Mouse (Mus musculus) MEL (cell line): ENCODE data around the gene Pdlim5. TPM values are rescaled to one million over a fixed set of nuclear protein-coding genes. Genes with fewer than 3 reads are reported as not detected.

Source experiments
- DNase-seq: peaks from one replicate; pipeline ENCODE4 v3.0.0; 2011; ENCODE audit warnings: low read depth, low spot score
- H3K27ac ChIP-seq: 2 replicates; pipeline ENCODE4 v1.5.1; 2012; ENCODE audit warnings: low read depth, mild to moderate bottlenecking, control low read depth, low read length, moderate library complexity; ENCODE audit not compliant: control insufficient read depth
- H3K27me3 ChIP-seq, 2 experiments: fragments of 150-350 bp in 1 of 2; sonication (generic) in 1 of 2; 2 replicates each; pipeline ENCODE4 v1.6.1; 2012; ENCODE audit warnings: low read length in 2 of 2, mild to moderate bottlenecking in 2 of 2, improper control_type of control experiment in 1 of 2, moderate library complexity in 1 of 2; ENCODE audit not compliant: insufficient read depth in 2 of 2, control insufficient read depth in 1 of 2
- H3K36me3 ChIP-seq, 2 experiments: 2 replicates each; pipeline ENCODE4 v1.6.1; 2012 to 2014; ENCODE audit warnings: low read length in 2 of 2, improper control_type of control experiment in 1 of 2, inconsistent platforms in 1 of 2, mild to moderate bottlenecking in 1 of 2; ENCODE audit not compliant: insufficient read depth in 2 of 2, control insufficient read depth in 1 of 2
- H3K4me1 ChIP-seq, 2 experiments: fragments of 150-350 bp in 1 of 2; sonication (generic) in 1 of 2; 2 replicates each; pipeline ENCODE4 v1.6.1; 2012; ENCODE audit warnings: low read length in 2 of 2, improper control_type of control experiment in 1 of 2, mild to moderate bottlenecking in 1 of 2; ENCODE audit not compliant: insufficient read depth in 2 of 2, control insufficient read depth in 1 of 2
- H3K4me3 ChIP-seq, 2 experiments: fragments of 150-350 bp in 1 of 2; sonication (generic) in 1 of 2; 2 replicates each; pipeline ENCODE4 v1.5.1; 2012; ENCODE audit warnings: low read depth in 2 of 2, low read length in 2 of 2, mild to moderate bottlenecking in 2 of 2, moderate library complexity in 2 of 2, control low read depth in 1 of 2, improper control_type of control experiment in 1 of 2; ENCODE audit not compliant: control insufficient read depth in 1 of 2, insufficient read depth in 1 of 2
- H3K79me2 ChIP-seq: 2 replicates; pipeline ENCODE4 v1.6.1; 2012; ENCODE audit warnings: mild to moderate bottlenecking, low read length, moderate library complexity; ENCODE audit not compliant: control insufficient read depth, poor library complexity, insufficient read depth
- H3K9ac ChIP-seq: 2 replicates; pipeline ENCODE4 v1.6.1; 2012; ENCODE audit warnings: low read depth, mild to moderate bottlenecking, control low read depth, low read length, moderate library complexity; ENCODE audit not compliant: control insufficient read depth, poor library complexity, severe bottlenecking
- H3K9me3 ChIP-seq: fragments of 150-350 bp; sonication (generic); replicated peaks from 2 replicates; pipeline ENCODE4 v1.6.1; 2012; ENCODE audit warnings: mild to moderate bottlenecking, low read length, improper control_type of control experiment, moderate library complexity; ENCODE audit not compliant: insufficient read depth
- CHD1 ChIP-seq: IDR thresholded peaks from 2 replicates; pipeline ENCODE4 v1.6.1; 2012; ENCODE audit warnings: low read depth, mild to moderate bottlenecking, inconsistent platforms, low read length, improper control_type of control experiment
- CHD2 ChIP-seq: IDR thresholded peaks from 2 replicates; pipeline ENCODE4 v1.6.1; 2011; ENCODE audit warnings: low read length, improper control_type of control experiment
- CTCF ChIP-seq, 3 experiments: IDR thresholded peaks in 2 of 3; conservative IDR thresholded peaks in 1 of 3; 2 replicates each; pipeline ENCODE4 v1.5.1; 2011 to 2012; ENCODE audit warnings: low read length in 3 of 3, low read depth in 2 of 3, mild to moderate bottlenecking in 2 of 3, improper control_type of control experiment in 1 of 3, inconsistent platforms in 1 of 3, mixed read lengths in 1 of 3, moderate library complexity in 1 of 3; ENCODE audit not compliant: control insufficient read depth in 1 of 3, insufficient read depth in 1 of 3, poor library complexity in 1 of 3, severe bottlenecking in 1 of 3
- E2F4 ChIP-seq: IDR thresholded peaks from 2 replicates; pipeline ENCODE4 v1.6.1; 2011; ENCODE audit warnings: low read depth, low read length, improper control_type of control experiment, borderline replicate concordance
- EP300 ChIP-seq, 2 experiments: IDR thresholded peaks; 2 replicates each; pipeline ENCODE4 v1.6.1; 2011; ENCODE audit warnings: improper control_type of control experiment in 2 of 2, low read length in 2 of 2, low read depth in 1 of 2, mild to moderate bottlenecking in 1 of 2
- ETS1 ChIP-seq: IDR thresholded peaks from 2 replicates; pipeline ENCODE4 v1.6.1; 2012; ENCODE audit warnings: low read depth, mild to moderate bottlenecking, inconsistent platforms, low read length, improper control_type of control experiment, moderate library complexity
- GATA1 ChIP-seq: IDR thresholded peaks from 2 replicates; pipeline ENCODE4 v1.6.1; 2011; ENCODE audit warnings: low read depth, low read length, improper control_type of control experiment
- MAZ ChIP-seq: IDR thresholded peaks from 2 replicates; pipeline ENCODE4 v1.6.1; 2012; ENCODE audit warnings: low read depth, mild to moderate bottlenecking, inconsistent platforms, low read length, improper control_type of control experiment
- MXI1 ChIP-seq: IDR thresholded peaks from 2 replicates; pipeline ENCODE4 v1.6.1; 2011; ENCODE audit warnings: mild to moderate bottlenecking, low read depth, low read length, improper control_type of control experiment
- MYB ChIP-seq: IDR thresholded peaks from 2 replicates; pipeline ENCODE4 v1.6.1; 2011; ENCODE audit warnings: mild to moderate bottlenecking, low read depth, low read length, improper control_type of control experiment
- MYC ChIP-seq: IDR thresholded peaks from 2 replicates; pipeline ENCODE4 v1.6.1; 2011; ENCODE audit warnings: low read depth, mild to moderate bottlenecking, low read length, improper control_type of control experiment, moderate library complexity
- NELFE ChIP-seq: IDR thresholded peaks from 2 replicates; pipeline ENCODE4 v1.6.1; 2011; ENCODE audit warnings: low read depth, low read length, improper control_type of control experiment
- POLR2AphosphoS5 ChIP-seq: IDR thresholded peaks from 2 replicates; pipeline ENCODE4 v1.6.1; 2012; ENCODE audit warnings: low read depth, borderline replicate concordance, mild to moderate bottlenecking, inconsistent platforms, low read length, moderate library complexity, mixed read lengths
- RAD21 ChIP-seq: IDR thresholded peaks from 2 replicates; pipeline ENCODE4 v1.6.1; 2011; ENCODE audit warnings: mild to moderate bottlenecking, low read depth, low read length, improper control_type of control experiment
- TAL1 ChIP-seq: IDR thresholded peaks from 2 replicates; pipeline ENCODE4 v1.6.1; 2012; ENCODE audit warnings: mild to moderate bottlenecking, inconsistent platforms, low read length, moderate library complexity, mixed read lengths
- USF2 ChIP-seq, 2 experiments: IDR thresholded peaks; 2 replicates each; pipeline ENCODE4 v1.6.1; 2011 to 2012; ENCODE audit warnings: improper control_type of control experiment in 2 of 2, low read length in 2 of 2, borderline replicate concordance in 1 of 2, inconsistent platforms in 1 of 2, low read depth in 1 of 2, mild to moderate bottlenecking in 1 of 2; ENCODE audit not compliant: insufficient read depth in 1 of 2
- ZMIZ1 ChIP-seq: IDR thresholded peaks from 2 replicates; pipeline ENCODE4 v1.6.1; 2012; ENCODE audit warnings: low read depth, mild to moderate bottlenecking, inconsistent platforms, low read length, improper control_type of control experiment, moderate library complexity
- polyA plus RNA-seq, 2 experiments: library from polyadenylated mRNA; stranded (reverse) in 1 of 2; unstranded in 1 of 2; fragments of >175 nt in 1 of 2; fragments of >200 nt in 1 of 2; gene quantifications; 2 replicates each; pipeline versions ENCODE4 v1.2.1 to v1.2.4; 2012; ENCODE audit warnings: low replicate concordance in 2 of 2, low read depth in 1 of 2; ENCODE audit not compliant: insufficient read length in 2 of 2, insufficient read depth in 1 of 2, missing spikeins in 1 of 2
- total RNA-seq: library from RNA; depleted of rRNA; stranded (reverse); fragments of 300-350 nt; gene quantifications from 2 replicates; pipeline ENCODE4 v1.2.3, GENCODE M21; 2012

Pdlim5 gene
- total and polyA plus RNA-seq, 3 experiments = 8.7 to 9.9 TPM; not detected in 1

DNA sequence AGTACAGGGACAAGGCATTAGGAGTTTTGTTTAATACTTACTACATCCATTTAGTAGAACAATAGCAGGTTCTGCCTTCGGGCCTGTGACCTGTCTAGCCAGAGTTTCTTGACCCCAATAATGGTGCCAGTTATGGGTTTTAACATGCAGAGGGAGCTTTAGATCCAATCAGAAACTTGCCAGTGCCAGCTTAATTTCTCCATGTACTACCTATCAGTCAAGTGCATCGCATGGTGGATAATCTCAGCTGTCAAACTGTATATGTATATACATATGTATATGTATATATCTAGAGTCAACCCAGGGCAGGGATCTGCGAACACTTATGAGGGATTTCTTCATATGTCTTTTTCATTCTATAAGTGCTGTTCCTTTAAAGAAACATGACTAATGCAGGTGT, 61.0 kb downstream of the Pdlim5 start:
- no peak for TF ChIP-seq NELFE
- no peak for TF ChIP-seq MXI1
- no peak for TF ChIP-seq TAL1
- TF ChIP-seq E2F4 = no peak
- no peak for TF ChIP-seq MAZ
- TF ChIP-seq USF2 (IDR thresholded peaks at IDR 0.05; ENCODE audit: borderline replicate concordance in 1 of 2, insufficient read depth in 1 of 2, low read depth in 1 of 2, low read length in 2 of 2) = no peak
- no peak for TF ChIP-seq MYB
- TF ChIP-seq CTCF (IDR thresholded peaks at IDR 0.05 in 2 of 3, conservative IDR thresholded peaks at IDR 0.05 in 1 of 3; ENCODE audit: control insufficient read depth in 1 of 3, insufficient read depth in 1 of 3, low read depth in 2 of 3, low read length in 3 of 3, poor library complexity in 1 of 3, severe bottlenecking in 1 of 3) = no peak
- TF ChIP-seq RAD21 = no peak
- no peak for TF ChIP-seq GATA1
- TF ChIP-seq MYC = no peak
- no peak for TF ChIP-seq CHD2
- TF ChIP-seq CHD1 = no peak
- TF ChIP-seq POLR2AphosphoS5 = no peak
- H3K36me3 ChIP-seq = peaks cover 0 to 12% of the 10 kb centered on the region in 2 experiments; a peak in 2 of 4 replicates
- H3K9ac ChIP-seq = no peak overlapping the region
- H3K79me2 ChIP-seq = no peaks in the 10 kb centered on the region
- no peaks in the 10 kb centered on the region for H3K27me3 ChIP-seq
- no peak overlapping the region for H3K4me3 ChIP-seq
- no peaks in the 10 kb centered on the region for H3K9me3 ChIP-seq
- no peak overlapping the region for H3K27ac ChIP-seq
- peaks cover 2% of the 10 kb centered on the region in 2 experiments; a peak in 2 of 4 replicates for H3K4me1 ChIP-seq
- DNase-seq = no peak

DNA sequence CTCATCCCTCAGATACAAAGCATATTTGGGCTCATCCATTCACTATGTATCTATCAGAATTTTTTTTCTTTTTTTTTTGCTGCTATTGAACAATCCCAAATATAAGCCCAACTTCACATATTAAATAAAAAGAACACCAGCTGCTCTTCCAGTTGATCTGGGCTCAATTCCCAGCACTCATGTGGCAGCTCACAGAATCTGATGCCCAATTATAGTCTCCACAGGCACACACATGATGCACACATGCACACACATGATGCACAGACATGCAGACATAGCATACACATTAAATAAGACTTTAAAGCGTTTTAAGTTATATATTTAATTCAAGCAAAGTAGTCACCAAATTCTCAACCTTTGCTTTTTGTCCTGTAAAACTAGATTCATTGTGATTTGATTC, 62.0 kb downstream of the Pdlim5 start:
- H3K27me3 ChIP-seq = no peaks in the 10 kb centered on the region
- peaks cover 2% of the 10 kb centered on the region in 2 experiments; a peak in 2 of 4 replicates for H3K4me1 ChIP-seq
- H3K9ac ChIP-seq = no peak overlapping the region

DNA sequence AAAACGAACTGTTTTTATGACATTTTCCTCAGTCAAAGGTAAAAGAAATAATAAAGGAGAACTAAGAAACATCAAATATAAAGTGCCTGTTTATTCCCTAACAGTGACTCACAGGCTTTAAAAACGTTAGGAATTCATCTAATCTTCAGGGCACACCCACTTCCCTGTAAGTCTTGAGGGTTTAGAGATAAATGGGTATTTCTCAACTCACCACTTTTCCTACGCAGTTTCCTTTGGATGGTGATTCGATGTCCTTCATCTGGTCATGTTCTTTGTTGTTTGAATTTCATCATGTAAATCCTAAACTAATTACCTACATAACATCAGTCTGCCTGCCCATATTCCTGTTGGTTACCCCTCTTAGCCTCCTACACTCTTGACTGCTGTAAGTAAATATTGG, 62.8 kb downstream of the Pdlim5 start:
- H3K4me1 ChIP-seq = peaks cover 2% of the 10 kb centered on the region in 2 experiments; a peak in 2 of 4 replicates
- H3K4me3 ChIP-seq = no peak overlapping the region
- peaks cover 0 to 12% of the 10 kb centered on the region in 2 experiments; a peak in 2 of 4 replicates for H3K36me3 ChIP-seq
- no peak for TF ChIP-seq MXI1
- TF ChIP-seq ZMIZ1 = no peak
- TF ChIP-seq EP300 (IDR thresholded peaks at IDR 0.05; ENCODE audit: low read depth in 1 of 2, low read length in 2 of 2) = peak; percentile 50 to 56; a peak in 3 of 4 replicates
- TF ChIP-seq NELFE = no peak
- TF ChIP-seq ETS1 = no peak
- no peaks in the 10 kb centered on the region for H3K9me3 ChIP-seq
- H3K27ac ChIP-seq = no peak overlapping the region
- peak; percentile 12 for DNase-seq
- no peak overlapping the region for H3K9ac ChIP-seq
- H3K27me3 ChIP-seq = no peaks in the 10 kb centered on the region
- no peaks in the 10 kb centered on the region; the same call in 1 of the 2 replicates for H3K79me2 ChIP-seq

More for the DNA sequence above, 62.0 kb downstream of the Pdlim5 start:
- H3K36me3 ChIP-seq = peaks cover 0 to 12% of the 10 kb centered on the region in 2 experiments; a peak in 2 of 4 replicates
- no peak for TF ChIP-seq GATA1
- no peaks in the 10 kb centered on the region for H3K9me3 ChIP-seq
- H3K79me2 ChIP-seq = no peaks in the 10 kb centered on the region
- no peak overlapping the region for H3K4me3 ChIP-seq
- no peak overlapping the region for H3K27ac ChIP-seq
- no peak for DNase-seq
